In the genomic region with DNA sequence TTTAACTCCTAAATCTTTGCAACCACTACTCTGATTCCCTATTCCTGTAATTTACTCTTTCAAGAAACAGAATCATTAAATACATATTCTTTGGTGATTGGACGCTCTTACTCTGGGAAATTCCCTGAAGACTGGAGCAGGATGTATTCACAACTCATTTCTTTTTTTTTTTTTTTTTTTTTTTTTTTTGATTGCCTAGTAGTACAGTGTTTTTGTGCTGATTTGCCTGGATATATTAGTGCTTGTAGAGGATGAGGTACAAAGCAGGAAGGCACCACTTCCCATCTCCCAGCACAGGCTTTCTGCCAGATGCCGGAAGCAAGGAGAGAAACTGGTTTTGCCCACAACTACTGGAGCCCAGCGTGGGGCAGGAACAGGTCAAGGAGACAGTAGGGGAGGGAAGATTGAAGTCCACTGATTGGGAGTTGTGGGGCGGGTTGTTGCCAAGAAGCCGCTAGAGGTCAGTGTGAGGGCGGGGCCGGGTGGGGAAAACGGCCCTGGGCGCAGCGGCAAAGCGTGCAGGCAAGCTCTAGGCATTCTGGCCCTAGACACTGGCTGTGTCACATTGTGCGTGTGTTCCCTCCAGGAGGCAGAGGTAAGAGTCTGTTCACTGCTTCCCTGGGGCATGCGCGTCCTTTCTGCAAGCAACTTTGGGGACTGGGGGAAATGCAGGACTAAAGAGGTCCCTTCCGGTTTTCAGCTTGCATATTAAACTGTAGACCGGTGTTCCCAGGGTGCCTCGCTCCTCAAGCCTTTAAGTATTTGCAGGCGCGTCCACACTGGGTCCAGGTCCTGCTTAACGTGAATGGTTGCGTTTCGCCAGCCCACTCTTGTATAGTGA, we compare ENCODE assay signal across 8 mouse cellular contexts. TPM values are rescaled to one million over a fixed set of nuclear protein-coding genes. Genes with fewer than 3 reads are reported as not detected.
DNase-seq lines count a peak whose midpoint lies in the region; ATAC-seq and TF ChIP-seq lines count a peak whose summit lies in the region.

A gene (plus strand): TSS at position 482 of the 841 bp plus-strand sequence.

- peak within 1 kb of the TSS; percentile 67 for H3K4me3 ChIP-seq in hindbrain, embryonic 10.5 days
- peak within 1 kb of the TSS; percentile 53 for H3K4me3 ChIP-seq in lung, postnatal 0 days (ENCODE audit: low read depth, low read length)

- 3% methylated on average over 22 of the region's 22 CpGs for WGBS in hindbrain, embryonic 10.5 days
- WGBS in lung, postnatal 0 days = 2% methylated on average over 22 of the region's 22 CpGs

- peak; percentile 61 for TF ChIP-seq CTCF in lung, postnatal 0 days (IDR thresholded peaks at IDR 0.05)

- TF ChIP-seq EP300 in lung, postnatal 0 days (IDR thresholded peaks at IDR 0.05) = 0 out of 2 replicates have a peak, but pooled peaks have one; percentile 9

- H3K4me2 ChIP-seq in lung, postnatal 0 days (replicated peaks; ENCODE audit: low read depth, low read length) = peak within 1 kb of the TSS; percentile 69

- ATAC-seq in frontal cortex, adult (ENCODE audit: low TSS enrichment) = peak; percentile 96
- peak; percentile 92 for ATAC-seq in lung, postnatal 0 days

- H3K36me3 ChIP-seq in hindbrain, embryonic 10.5 days = no peaks in the 10 kb centered on the region
- H3K36me3 ChIP-seq in lung, postnatal 0 days (ENCODE audit: insufficient read depth, low read length) = no peaks in the 10 kb centered on the region

- H3K4me1 ChIP-seq in hindbrain, embryonic 10.5 days (replicated peaks) = peaks cover 10% of the 10 kb centered on the region
- H3K4me1 ChIP-seq in lung, postnatal 0 days (ENCODE audit: insufficient read depth, low read depth, low read length) = no peaks in the 10 kb centered on the region; the same call in 1 of the 2 replicates

- peak within 1 kb of the TSS; percentile 92 for H3K27ac ChIP-seq in hindbrain, embryonic 10.5 days
- H3K27ac ChIP-seq in lung, postnatal 0 days (ENCODE audit: low read length) = peak within 1 kb of the TSS; percentile 89

- peak within 1 kb of the TSS; percentile 59 for H3K9ac ChIP-seq in lung, postnatal 0 days (replicated peaks; ENCODE audit: low read depth)

- no peaks in the 10 kb centered on the region for H3K9me3 ChIP-seq in hindbrain, embryonic 10.5 days
- no peaks in the 10 kb centered on the region for H3K9me3 ChIP-seq in lung, postnatal 0 days (ENCODE audit: low read length)

- peak; percentile 81 for DNase-seq in MN1 (ENCODE audit: low spot score)
- peak; percentile 66 for DNase-seq in cerebellum, adult 9-10 months
- DNase-seq in hindbrain, embryonic 10.5 days (ENCODE audit: low spot score) = peak; percentile 85
- DNase-seq in layer of hippocampus, adult 9-11 months = peak; percentile 53
- peak; percentile 92 for DNase-seq in lung, postnatal 0 days (ENCODE audit: low spot score)
- peak; percentile 70 for DNase-seq in ovary, postnatal 36 days (ENCODE audit: low spot score)
- peak; percentile 42 for DNase-seq in thymus, postnatal 25 days

- no peaks in the 10 kb centered on the region for H3K27me3 ChIP-seq in hindbrain, embryonic 10.5 days (ENCODE audit: insufficient read depth, poor library complexity, severe bottlenecking)
- no peaks in the 10 kb centered on the region for H3K27me3 ChIP-seq in lung, postnatal 0 days (replicated peaks; ENCODE audit: insufficient read depth, low read length)

RNA-seq across cellular contexts. Expression of the gene that starts here (rescaled TPM):
- polyA plus RNA-seq in hindbrain, embryonic 10.5 days (2016; fragmentation: Nextera tagmentation; extraction: Ambion mirVana) = 19.2 and 26.2 TPM in 2 replicates
- 18.4 and 21.0 TPM in 2 replicates for polyA plus RNA-seq in lung, postnatal 0 days (2015; fragmentation: Nextera tagmentation; extraction: Ambion mirVana)

Comparison
In these comparisons a context has a peak if more than half of its experiments do, and no peak if none do; other contexts are left out.
1. Peak in every context shown above with its lines: DNase-seq, ATAC-seq, H3K4me3 ChIP-seq and H3K27ac ChIP-seq.
2. DNase-seq: peak in every context shown above with its lines; median percentile 92 in lung, postnatal 0 days; 85 in hindbrain, embryonic 10.5 days; 81 in MN1; 70 in ovary, postnatal 36 days; 66 in cerebellum, adult 9-10 months; 53 in layer of hippocampus, adult 9-11 months; 42 in thymus, postnatal 25 days.